Mouse (Mus musculus): Measurements from ENCODE around the gene Ank3.

Gene Ank3

DNA sequence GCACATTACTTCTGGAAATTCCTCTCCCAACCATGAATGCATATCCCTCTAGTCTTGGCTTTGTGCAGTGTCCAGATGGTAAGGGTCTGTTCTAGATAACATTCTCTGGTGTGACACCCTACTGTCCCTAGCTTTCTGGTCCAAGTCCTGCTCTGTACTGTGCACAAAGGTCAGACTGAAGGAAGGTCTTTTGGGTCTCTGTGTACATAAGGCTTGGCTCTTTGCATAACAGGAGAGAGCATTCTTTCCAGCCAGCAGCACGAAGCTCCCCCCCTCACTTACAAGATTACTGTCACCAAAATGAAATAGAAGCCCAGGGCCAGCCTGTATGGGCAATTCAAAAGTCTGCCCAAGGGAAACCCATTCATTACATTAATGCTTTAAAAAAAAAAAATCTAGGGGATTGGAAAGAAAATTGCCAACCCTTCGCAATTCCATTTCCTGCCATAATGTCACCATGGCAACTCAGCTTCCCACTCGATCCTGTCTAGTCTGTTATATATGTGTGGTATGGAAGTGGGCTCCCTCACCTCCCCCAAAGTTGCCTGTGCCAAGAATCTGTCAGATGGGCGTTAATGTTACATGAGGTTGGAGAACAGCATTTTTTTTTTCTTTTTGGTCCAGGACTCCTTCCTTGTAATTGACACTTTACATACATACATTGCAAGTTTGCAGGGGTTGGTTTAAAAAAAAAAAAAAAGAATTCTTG, 460.5 kb downstream of the Ank3 start:
- in situ Hi-C loops (cut with MboI; ENCODE audit: low pct_unique_long_range_greater_than_20kb in 1 of 2, low sequenced_read_pairs in 2 of 2, unreplicated experiment in 1 of 2): loop anchor here in 1 of 2 experiments (25.0 kb wide), 1 partner anchor 428 kb away; no protein-coding TSS in a partner anchor

DNA sequence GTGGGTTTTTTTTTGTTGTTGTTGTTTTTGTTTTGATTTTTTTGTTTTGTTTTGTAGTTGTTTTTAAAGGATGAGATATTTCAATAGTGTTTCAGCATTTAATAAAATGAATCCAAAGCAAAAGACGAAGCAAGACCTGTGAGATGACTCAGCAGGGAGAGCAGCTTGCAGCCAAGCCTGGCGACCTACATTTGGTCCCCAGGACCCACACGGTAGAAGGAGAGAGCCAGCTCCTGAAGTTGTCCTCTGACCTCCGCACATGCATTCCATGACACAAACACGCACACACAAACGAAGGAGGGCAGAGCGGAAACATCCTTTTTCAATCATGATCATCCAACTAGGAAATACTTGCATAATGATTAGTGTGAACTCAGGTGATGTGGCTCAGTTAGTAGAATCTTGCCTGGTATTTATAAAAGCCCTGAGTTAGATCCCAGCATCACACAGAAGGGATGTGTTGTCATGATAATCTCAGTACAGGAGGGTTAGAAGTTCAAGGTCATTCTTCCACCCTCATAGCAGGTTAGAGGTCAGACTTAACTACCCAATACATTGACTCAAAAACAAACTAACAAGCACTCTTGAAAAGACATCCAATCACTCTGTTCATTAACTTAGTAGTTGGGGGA, 461.4 kb downstream of the Ank3 start:
- in situ Hi-C loops (cut with MboI; ENCODE audit: low pct_unique_long_range_greater_than_20kb in 1 of 2, low sequenced_read_pairs in 2 of 2, unreplicated experiment in 1 of 2): loop anchor here (10.0 to 25.0 kb wide), 2 partner anchors 105 to 427 kb away; no protein-coding TSS in a partner anchor

DNA sequence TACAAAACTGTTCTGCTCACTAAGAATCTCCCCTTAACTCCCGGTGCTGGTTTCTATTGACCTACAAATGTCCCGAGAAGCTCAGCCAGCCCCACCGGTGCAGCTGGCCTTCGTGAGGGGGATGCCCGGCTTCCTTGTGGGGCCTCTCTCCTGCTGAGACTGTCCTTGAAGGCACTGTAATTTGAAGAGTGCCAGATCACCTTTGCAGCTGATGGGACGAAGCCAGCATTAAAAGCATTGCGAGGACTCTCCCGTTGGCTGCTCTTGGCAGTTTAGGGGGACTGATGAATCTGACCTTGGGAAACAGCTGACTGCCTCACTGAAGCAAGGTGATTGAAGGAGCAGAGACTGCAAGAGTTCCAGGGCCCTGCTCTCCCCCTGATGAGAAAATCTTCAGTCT, 464.3 kb downstream of the Ank3 start:
- in situ Hi-C loops (cut with MboI; ENCODE audit: low pct_unique_long_range_greater_than_20kb in 1 of 2, low sequenced_read_pairs in 2 of 2, unreplicated experiment in 1 of 2): loop anchor here (10.0 to 25.0 kb wide), 2 partner anchors 102 to 424 kb away; no protein-coding TSS in a partner anchor

DNA sequence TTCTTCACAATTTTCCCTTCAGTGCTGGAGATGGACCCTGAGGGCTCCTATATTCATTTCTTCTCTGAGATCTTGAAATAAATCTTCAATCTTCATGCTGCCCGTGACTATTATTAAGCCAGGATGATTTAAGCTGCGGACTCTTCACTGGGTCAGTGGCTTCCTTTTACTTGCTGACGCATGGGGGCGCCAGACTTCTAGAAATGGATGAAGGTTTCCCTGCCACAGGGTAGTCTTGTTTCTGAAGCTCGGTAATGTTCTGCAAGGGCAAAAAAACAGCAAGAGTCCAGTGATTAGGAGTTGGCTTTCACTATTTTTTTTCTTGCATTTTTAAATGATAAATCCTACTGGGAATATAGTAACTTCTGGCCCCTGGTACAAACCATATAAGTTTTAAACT, 471.8 kb downstream of the Ank3 start:
- in situ Hi-C loops (cut with MboI; ENCODE audit: low pct_unique_long_range_greater_than_20kb in 1 of 2, low sequenced_read_pairs in 2 of 2, unreplicated experiment in 1 of 2): loop anchor here in 1 of 2 experiments (25.0 kb wide), 1 partner anchor 417 kb away; no protein-coding TSS in a partner anchor

DNA sequence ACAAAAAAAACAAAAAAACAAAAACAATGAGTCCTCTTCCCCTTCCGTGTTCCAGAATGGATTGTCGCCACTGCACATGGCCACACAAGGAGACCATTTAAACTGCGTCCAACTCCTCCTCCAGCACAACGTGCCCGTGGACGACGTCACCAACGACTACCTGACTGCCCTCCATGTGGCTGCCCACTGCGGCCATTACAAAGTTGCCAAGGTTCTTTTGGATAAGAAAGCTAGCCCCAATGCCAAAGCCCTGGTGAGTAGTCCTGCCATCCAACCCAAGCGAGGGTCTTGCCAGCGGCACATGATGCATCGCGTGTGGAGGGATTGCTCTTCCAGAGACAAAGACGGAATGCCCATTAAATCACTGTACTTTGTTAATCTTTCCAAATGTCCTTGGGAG, 472.4 kb downstream of the Ank3 start:
- in situ Hi-C loops (cut with MboI; ENCODE audit: low pct_unique_long_range_greater_than_20kb in 1 of 2, low sequenced_read_pairs in 2 of 2, unreplicated experiment in 1 of 2): loop anchor here in 1 of 2 experiments (25.0 kb wide), 1 partner anchor 416 kb away; no protein-coding TSS in a partner anchor

DNA sequence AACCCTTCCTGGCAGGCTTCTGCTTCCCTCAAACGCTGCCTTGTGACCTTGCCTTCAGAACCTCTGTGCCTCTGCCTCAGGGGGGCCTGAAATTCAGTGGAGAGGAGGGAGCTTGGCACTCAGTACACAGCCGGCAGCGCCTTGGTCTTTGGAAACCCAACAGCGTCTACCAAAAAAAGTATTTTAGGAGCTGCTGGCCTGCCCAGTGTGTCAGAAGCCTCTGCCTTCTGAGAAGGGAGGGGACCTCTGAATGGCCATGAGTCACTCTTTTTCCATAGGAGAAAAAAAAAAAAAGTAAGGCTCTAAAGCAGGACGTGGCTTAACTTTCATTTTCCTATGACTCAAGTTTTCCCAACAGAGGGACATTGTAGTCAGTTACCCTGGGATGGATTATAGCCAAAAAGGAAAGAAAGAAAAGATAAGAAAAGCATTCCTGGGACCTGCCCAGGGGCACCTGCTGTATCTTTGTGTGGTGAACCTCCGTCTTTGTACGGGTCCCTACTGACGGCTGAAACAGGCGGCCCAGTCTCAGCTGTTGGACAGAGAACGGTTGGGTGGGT, 473.7 kb downstream of the Ank3 start:
- in situ Hi-C loops (cut with MboI; ENCODE audit: low pct_unique_long_range_greater_than_20kb in 1 of 2, low sequenced_read_pairs in 2 of 2, unreplicated experiment in 1 of 2): loop anchor here in 1 of 2 experiments (25.0 kb wide), 1 partner anchor 415 kb away; no protein-coding TSS in a partner anchor

DNA sequence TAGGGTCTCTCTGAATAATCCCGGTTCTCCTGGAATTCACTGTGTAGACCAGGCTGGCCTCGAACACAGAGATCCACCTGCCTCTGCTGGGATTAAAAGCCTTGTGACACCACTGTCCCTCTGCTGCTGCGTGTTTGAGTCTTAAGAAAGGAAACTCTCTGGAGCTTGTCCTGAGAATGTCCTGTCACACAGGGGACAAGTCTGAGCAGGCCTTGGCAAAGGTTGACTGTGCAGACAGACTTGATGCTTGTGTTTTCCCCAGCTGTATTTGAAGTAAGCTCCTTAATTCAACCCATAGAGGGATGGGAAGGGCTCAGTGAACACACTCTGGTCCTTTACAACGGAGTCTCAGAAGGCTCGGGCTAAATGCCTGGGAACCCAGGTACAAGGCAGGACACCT, 474.3 kb downstream of the Ank3 start:
- in situ Hi-C loops (cut with MboI; ENCODE audit: low pct_unique_long_range_greater_than_20kb in 1 of 2, low sequenced_read_pairs in 2 of 2, unreplicated experiment in 1 of 2): loop anchor here in 1 of 2 experiments (25.0 kb wide), 1 partner anchor 414 kb away; no protein-coding TSS in a partner anchor

DNA sequence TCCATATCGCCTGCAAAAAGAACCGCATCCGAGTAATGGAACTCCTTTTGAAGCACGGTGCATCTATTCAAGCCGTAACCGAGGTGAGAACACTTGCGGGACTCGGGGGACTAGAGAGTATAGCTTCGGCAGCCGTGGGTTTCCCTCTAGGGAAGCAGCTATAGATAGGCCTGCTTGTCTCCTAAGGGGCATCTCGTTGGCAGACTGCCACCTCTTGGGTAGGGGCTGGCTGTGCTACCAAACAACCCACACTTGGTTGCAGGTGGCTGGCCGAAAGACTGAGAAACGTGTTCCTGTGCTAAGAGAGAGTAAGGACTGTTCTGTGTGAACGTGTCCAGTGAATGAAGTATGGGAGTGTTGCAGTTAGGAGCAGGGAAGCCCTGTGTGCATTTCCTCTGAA, 476.2 kb downstream of the Ank3 start:
- in situ Hi-C loops (cut with MboI; ENCODE audit: low pct_unique_long_range_greater_than_20kb in 1 of 2, low sequenced_read_pairs in 2 of 2, unreplicated experiment in 1 of 2): loop anchor here in 1 of 2 experiments (25.0 kb wide), 1 partner anchor 412 kb away; no protein-coding TSS in a partner anchor

DNA sequence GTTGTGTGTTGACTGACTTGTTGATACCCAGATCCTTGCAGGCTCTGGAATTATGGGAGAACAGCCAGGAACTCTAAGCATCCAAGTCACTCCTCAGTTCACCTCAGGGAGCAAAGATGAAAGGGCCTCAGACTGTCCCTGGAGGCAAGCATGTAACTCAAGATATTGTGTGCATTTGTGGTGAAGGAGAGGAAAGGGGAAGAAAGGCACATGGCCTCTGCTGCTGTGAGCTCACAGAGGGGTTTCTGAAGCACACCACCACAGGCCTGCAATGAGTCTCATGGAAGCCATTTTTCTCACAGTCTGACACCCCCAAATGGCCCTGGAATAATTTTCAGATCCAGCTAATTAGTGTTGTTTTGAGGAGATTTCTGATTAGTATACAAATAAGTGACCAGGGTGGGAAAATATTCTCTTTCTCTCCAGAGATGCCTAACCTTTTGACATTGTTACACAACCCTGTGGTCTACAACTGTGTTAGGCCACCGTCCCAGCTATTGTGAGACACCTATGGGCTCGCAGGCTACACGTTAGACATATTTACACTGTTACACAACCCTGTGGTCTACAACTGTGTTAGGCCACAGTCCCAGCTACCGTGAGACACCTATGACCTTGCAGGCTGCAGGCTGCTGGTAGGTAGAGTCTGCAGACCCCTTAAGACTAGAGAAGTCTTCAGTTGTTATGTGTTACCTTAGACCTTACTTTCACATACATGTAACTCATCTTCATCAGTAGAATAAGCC, 485.5 kb downstream of the Ank3 start:
- in situ Hi-C loops (cut with MboI; ENCODE audit: low pct_unique_long_range_greater_than_20kb in 1 of 2, low sequenced_read_pairs in 2 of 2, unreplicated experiment in 1 of 2): no loop called here

DNA sequence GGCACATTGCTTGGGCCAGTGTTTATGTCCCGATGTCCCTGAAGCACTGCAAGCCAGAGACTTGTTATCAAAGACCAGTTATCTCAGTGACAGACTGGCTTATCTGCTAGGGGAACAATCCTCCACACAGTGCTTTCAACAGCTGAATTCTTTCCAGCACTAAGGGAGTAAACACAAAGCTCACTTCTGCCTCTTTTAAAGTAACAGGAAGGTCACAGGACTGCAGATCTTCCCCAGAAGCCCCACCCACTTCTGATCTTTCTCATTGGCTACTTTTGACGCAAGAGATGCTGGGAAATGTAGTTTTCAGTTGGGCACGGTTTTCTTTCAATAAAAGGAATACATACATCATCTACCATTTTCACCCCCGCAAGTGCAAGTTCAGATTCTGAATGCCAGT, 489.8 kb downstream of the Ank3 start:
- in situ Hi-C loops (cut with MboI; ENCODE audit: low pct_unique_long_range_greater_than_20kb in 1 of 2, low sequenced_read_pairs in 2 of 2, unreplicated experiment in 1 of 2): no loop called here

DNA sequence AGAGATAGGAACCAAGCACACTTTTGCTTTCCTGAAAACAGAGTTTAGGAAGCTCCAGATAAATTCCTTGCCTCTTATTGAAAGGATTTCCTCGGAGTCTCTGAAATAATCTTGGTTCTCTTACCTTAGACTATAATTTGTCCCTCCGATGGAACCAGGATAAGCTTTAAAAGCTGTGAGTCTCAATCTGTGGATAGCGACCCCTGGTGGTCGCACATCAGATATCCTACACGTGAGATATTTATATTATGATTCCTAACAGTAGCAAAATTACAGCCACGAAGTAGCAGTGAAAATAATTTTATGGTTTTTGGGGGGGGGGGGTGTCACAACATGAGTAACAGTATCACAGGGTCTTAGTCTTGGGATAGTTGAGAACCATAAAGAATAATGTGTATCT, 491.2 kb downstream of the Ank3 start:
- in situ Hi-C loops (cut with MboI; ENCODE audit: low pct_unique_long_range_greater_than_20kb in 1 of 2, low sequenced_read_pairs in 2 of 2, unreplicated experiment in 1 of 2): no loop called here

DNA sequence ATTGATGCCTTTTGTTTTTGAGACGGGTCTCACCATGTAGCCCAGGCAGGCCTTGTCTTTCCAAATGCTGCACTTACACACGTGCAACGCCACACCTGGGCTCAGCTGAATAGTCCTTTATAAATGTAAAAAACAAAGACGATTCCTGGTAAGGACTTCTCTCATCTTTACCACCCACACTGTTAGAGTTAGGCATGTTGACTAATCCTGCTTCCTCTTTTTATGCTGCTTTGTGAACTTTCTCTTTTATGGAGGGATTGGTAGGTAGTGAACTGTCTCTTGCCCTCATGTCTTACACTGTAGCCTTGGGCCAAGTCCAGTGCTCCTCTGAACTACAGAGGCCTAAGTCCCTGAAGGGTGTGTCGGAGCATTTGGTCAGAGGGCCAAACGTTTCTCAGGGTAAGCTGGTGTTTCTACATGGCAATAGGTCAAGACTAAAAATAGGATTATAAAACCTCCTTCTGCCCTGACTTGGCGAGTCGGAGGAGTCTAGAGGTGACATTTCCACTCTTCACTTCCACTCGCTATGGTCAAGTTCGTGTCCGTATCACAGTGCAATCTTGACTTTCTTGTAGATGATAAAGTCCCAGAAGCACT, 491.9 kb downstream of the Ank3 start:
- in situ Hi-C loops (cut with MboI; ENCODE audit: low pct_unique_long_range_greater_than_20kb in 1 of 2, low sequenced_read_pairs in 2 of 2, unreplicated experiment in 1 of 2): no loop called here

DNA sequence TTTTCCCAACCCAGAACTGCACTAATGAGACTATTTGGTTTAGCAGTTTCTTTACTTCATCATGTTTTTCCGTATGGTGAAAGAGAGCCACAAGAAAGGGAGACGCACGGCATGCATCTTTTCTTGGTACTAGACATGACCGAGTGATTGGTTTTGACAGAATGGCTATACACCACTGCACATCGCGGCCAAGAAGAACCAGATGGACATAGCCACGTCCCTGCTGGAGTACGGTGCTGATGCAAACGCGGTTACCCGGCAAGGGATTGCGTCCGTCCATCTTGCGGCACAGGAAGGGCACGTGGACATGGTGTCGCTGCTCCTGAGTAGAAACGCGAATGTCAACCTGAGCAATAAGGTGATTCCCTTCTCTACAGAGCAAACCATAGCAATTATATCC, 493.6 kb downstream of the Ank3 start:
- in situ Hi-C loops (cut with MboI; ENCODE audit: low pct_unique_long_range_greater_than_20kb in 1 of 2, low sequenced_read_pairs in 2 of 2, unreplicated experiment in 1 of 2): no loop called here

DNA sequence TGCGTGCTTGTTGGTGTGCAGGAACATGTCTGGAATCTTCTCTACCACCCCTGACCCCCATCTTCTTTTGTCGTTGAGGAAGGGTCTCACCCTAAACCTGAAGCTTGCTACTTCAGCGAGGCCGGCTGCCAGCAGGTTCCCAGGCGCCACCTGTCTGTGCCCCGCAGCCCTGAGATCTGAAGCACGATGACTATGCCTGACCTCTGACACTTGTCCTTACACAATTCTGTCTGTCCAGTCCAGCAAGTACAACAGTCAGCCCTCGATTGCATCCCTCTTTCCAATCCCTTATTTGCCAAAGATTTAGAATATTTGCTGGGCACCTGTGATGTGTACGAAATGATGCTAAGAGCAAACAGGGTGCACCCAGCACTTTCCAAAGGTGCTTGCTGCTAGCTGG, 497.0 kb downstream of the Ank3 start:
- in situ Hi-C loops (cut with MboI; ENCODE audit: low pct_unique_long_range_greater_than_20kb in 1 of 2, low sequenced_read_pairs in 2 of 2, unreplicated experiment in 1 of 2): no loop called here

DNA sequence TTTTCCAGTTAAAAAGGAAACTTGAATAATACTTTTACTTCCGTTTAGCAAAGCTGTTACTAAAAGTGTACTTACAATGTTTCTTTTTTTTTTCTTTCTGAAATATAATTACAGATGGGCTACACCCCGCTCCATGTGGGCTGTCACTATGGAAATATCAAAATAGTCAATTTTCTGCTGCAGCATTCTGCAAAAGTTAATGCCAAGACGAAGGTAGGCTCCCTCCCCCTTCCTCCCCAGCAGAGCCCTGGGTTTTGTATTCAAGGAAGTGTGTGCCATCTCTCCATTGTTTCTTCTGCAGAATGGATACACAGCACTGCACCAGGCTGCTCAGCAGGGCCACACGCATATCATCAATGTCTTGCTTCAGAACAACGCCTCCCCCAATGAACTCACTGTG, 499.4 kb downstream of the Ank3 start:
- in situ Hi-C loops (cut with MboI; ENCODE audit: low pct_unique_long_range_greater_than_20kb in 1 of 2, low sequenced_read_pairs in 2 of 2, unreplicated experiment in 1 of 2): no loop called here

DNA sequence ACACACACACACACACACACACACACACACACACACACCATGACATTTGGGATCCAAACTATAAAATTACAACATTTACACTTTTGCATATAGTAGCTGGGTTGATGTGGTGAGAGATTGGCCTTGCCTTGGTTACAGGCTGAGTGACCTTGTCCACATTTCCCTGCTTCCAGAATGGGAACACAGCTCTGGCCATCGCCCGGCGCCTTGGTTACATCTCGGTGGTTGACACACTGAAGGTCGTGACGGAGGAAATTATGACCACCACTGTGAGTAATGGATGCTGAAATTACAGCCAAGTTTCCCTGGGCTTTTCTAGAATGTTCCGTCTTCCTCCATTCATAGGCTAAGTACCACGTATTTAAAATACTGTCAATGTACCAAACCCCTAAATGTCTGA, 500.2 kb downstream of the Ank3 start:
- in situ Hi-C loops (cut with MboI; ENCODE audit: low pct_unique_long_range_greater_than_20kb in 1 of 2, low sequenced_read_pairs in 2 of 2, unreplicated experiment in 1 of 2): no loop called here

DNA sequence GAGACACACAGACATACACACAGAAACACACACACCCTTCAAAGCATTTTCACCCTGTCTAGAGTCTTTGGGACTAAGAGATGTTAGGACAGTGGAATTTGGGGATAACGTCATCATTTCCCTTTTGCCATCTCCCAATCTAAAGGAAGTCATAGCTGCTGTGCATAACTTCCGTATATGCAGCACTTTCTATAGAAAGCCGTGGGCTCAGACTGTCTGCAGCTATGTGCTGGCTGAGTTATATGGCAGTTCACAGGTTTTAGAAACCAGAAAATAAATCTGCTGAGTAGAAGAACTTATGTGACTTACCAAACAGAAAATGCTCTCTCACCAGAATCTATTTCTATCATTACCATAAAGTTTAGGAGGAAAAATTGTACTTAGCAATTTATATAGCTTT, 501.2 kb downstream of the Ank3 start:
- in situ Hi-C loops (cut with MboI; ENCODE audit: low pct_unique_long_range_greater_than_20kb in 1 of 2, low sequenced_read_pairs in 2 of 2, unreplicated experiment in 1 of 2): no loop called here

DNA sequence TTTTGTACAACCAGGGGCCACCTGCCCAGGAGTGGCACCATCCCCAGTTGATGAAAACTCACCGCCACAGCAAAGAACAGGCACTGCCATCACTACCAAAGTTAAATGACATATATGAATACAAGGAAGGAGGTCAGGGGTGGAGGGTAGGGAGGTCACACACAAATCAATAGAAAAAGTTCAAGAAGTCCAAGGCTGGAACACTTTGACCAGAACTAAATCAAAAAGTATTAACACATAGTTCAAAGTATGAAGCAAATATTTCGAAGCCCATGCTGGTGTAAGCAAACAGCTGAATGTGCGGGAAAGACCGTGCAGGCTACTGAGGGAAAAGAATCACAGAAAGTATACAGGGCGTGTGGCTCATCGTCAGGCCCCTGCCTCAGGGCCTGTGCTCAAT, 503.5 kb downstream of the Ank3 start:
- in situ Hi-C loops (cut with MboI; ENCODE audit: low pct_unique_long_range_greater_than_20kb in 1 of 2, low sequenced_read_pairs in 2 of 2, unreplicated experiment in 1 of 2): no loop called here

Data from mouse embryonic stem cell (cell line).